Comparison of ENCODE assay signal across 15 mouse cellular contexts in the genomic region with DNA sequence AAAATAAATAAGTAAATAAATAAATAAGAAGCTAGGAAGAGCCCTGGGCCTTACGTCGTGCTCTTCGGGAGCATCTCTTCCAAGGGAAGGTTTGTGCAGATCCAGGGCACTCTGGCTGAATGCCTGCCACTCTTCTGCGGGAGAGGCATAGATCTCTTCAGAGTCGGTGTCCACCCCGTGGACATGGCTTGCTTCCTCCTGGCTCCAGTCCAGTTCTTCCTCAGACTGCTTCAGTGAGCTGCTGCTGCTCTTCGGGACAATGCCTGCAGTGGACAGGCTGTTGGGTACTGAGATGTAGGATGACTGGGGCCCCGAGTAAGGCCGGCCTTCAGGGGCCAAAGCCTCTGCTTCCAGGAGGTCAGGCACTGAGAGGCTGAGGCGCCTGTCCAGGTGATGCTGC.
"Had no signal": no experiment of that assay in that cellular context is flagged by ENCODE, and none has a peak within 500 bp of the region (broad histone marks: within the 10 kb centered on the region; RNA-seq: fewer than 3 reads in every experiment).

No protein-coding gene starts in this region.

- H3K4me2 ChIP-seq: limb, embryonic 13.5 days; midbrain, embryonic 15.5 days; neural tube, embryonic 13.5 days; stomach, embryonic 15.5 days had no signal

- ATAC-seq: midbrain, embryonic 15.5 days had no signal

- H3K27ac ChIP-seq: kidney, postnatal 0 days; limb, embryonic 13.5 days; liver, embryonic 14.5 days; midbrain, embryonic 10.5 days; midbrain, embryonic 15.5 days; neural tube, embryonic 13.5 days; stomach, embryonic 15.5 days had no signal

- H3K27me3 ChIP-seq: limb, embryonic 13.5 days; midbrain, embryonic 15.5 days; neural tube, embryonic 13.5 days; stomach, embryonic 15.5 days had no signal

- DNase-seq: kidney, adult 8-10 months; layer of hippocampus, adult 9-11 months; layer of hippocampus, postnatal 36 days; lung, adult 2 months; lung, postnatal 10 days; lung, postnatal 4 days; retina, postnatal 1 day; thymus, postnatal 36 days had no signal

- H3K36me3 ChIP-seq: limb, embryonic 13.5 days; midbrain, embryonic 10.5 days; midbrain, embryonic 15.5 days; neural tube, embryonic 13.5 days; stomach, embryonic 15.5 days had no signal

- H3K4me3 ChIP-seq: limb, embryonic 13.5 days; midbrain, embryonic 10.5 days; midbrain, embryonic 15.5 days; neural tube, embryonic 13.5 days; stomach, embryonic 15.5 days had no signal

- H3K9me3 ChIP-seq: limb, embryonic 13.5 days; midbrain, embryonic 10.5 days; midbrain, embryonic 15.5 days; neural tube, embryonic 13.5 days; stomach, embryonic 15.5 days had no signal

- H3K4me1 ChIP-seq: limb, embryonic 13.5 days; midbrain, embryonic 10.5 days; midbrain, embryonic 15.5 days; neural tube, embryonic 13.5 days; stomach, embryonic 15.5 days had no signal

- H3K9ac ChIP-seq: limb, embryonic 13.5 days; liver, embryonic 14.5 days; midbrain, embryonic 15.5 days; neural tube, embryonic 13.5 days; stomach, embryonic 15.5 days had no signal
